Mouse (Mus musculus) mammary gland, adult 2 months (tissue): ENCODE results near the gene Pimreg. TPM values are rescaled to one million over a fixed set of nuclear protein-coding genes. Genes with fewer than 3 reads are reported as not detected.

Experiments used
- polyA plus RNA-seq: library from polyadenylated mRNA; depleted of rRNA; stranded (reverse); fragments of >200 nt; gene quantifications from 2 replicates; pipeline ENCODE4 v1.2.3, GENCODE M21; 2012; ENCODE audit warnings: low replicate concordance; rRNA removed

The Pimreg gene
- polyA plus RNA-seq: 2.0 and 2.2 TPM in 2 replicates

GRCm38 (mm10) chr11:72041768-72042607, at the start of gene Pimreg:
Pimreg (plus strand) TSS chr11:72042032.

GRCm38 (mm10) chr11:72037409-72037808, 4.4 kb upstream of the Pimreg start, which contains the start of gene Aipl1:
Aipl1 (minus strand) TSS chr11:72037509.

Other genes with a start within 250 kb of the Pimreg start
- gene Aipl1, start 4.5 kb upstream of the Pimreg start, polyA plus RNA-seq: 0.08 and 0.16 TPM in 2 replicates
- 4.8 and 5.1 TPM in 2 replicates for gene Pitpnm3, start 93.7 kb downstream of the Pimreg start, polyA plus RNA-seq
- 0.11 and 0.17 TPM in 2 replicates for gene Gm43951, start 164.8 kb downstream of the Pimreg start, polyA plus RNA-seq
- 3.6 and 3.7 TPM in 2 replicates for gene 4933427D14Rik, start 165.4 kb downstream of the Pimreg start, polyA plus RNA-seq
- 32.5 and 49.9 TPM in 2 replicates for gene Txndc17, start 165.5 kb downstream of the Pimreg start, polyA plus RNA-seq
- 3.1 and 5.3 TPM in 2 replicates for gene Med31, start 173.6 kb downstream of the Pimreg start, polyA plus RNA-seq
- not detected in 2 replicates for gene Slc13a5, start 225.2 kb downstream of the Pimreg start, polyA plus RNA-seq